Mouse (Mus musculus) heart, postnatal 14 days (tissue): ENCODE results near the gene E330034G19Rik. TPM values are rescaled to one million over a fixed set of nuclear protein-coding genes. Genes with fewer than 3 reads are reported as not detected.
A peak's percentile ranks its signal among the peaks of the same experiment; 100 is the strongest.
"Not testable (repeated sequence)": the region's sequence is repeated elsewhere in the genome, so short reads cannot be mapped to it uniquely, and the experiment has no call there.

Experiments used
- DNase-seq, 2 experiments: peaks; one replicate each; pipeline ENCODE4 v3.0.0; 2021 to 2022
- intact Hi-C: fragments of 180-260 bp; cut with DNase I; formaldehyde crosslinking; loops from one replicate; pipeline ENCODE4 v1.15.1; 2025
- long read RNA-seq, 2 experiments: library from polyadenylated mRNA; stranded (forward); transcript quantifications; one replicate each; pipeline ENCODE4 v2.0.0; 2021
- total RNA-seq, 2 experiments: library from RNA; stranded (reverse); gene quantifications; 2 replicates each; pipeline ENCODE4 v1.2.3; 2021

Gene E330034G19Rik
- total RNA-seq: not detected
- long read RNA-seq, experiment 1: 0 reads
- long read RNA-seq, experiment 2: 0 reads

GRCm38 (mm10) chr14:24292914-24293313 lies at the start of gene E330034G19Rik:
E330034G19Rik (plus strand) TSS chr14:24293214.
- intact Hi-C loops: no loop called here
- no peak for DNase-seq

- intact Hi-C loops: loop anchor here (2.0 kb wide), 1 partner anchor 62 kb away; no protein-coding TSS in a partner anchor
- DNase-seq: peak in 1 of 2 experiments; percentile 25
These were observed 48.5 kb upstream of the E330034G19Rik start for GRCm38 (mm10) chr14:24244330-24245176.

GRCm38 (mm10) chr14:24245177-24246081 lies 47.6 kb upstream of the E330034G19Rik start, which contains the start of gene Dlg5:
Dlg5 (minus strand) TSS chr14:24245920.
- intact Hi-C loops: loop anchor here (2.0 kb wide), 1 partner anchor 63 kb away; no protein-coding TSS in a partner anchor
- peak; percentile 67 to 74 for DNase-seq

GRCm38 (mm10) chr14:24249926-24250325 lies 43.1 kb upstream of the E330034G19Rik start:
- intact Hi-C loops: no loop called here

GRCm38 (mm10) chr14:24251326-24251725 lies 41.7 kb upstream of the E330034G19Rik start:
- no peak for DNase-seq
- intact Hi-C loops: no loop called here

More at GRCm38 (mm10) chr14:24249926-24250325, 43.1 kb upstream of the E330034G19Rik start:
- DNase-seq: no peak

- peak in 1 of 2 experiments; percentile 29 for DNase-seq
These were observed 39.3 kb upstream of the E330034G19Rik start for GRCm38 (mm10) chr14:24253611-24254202.

GRCm38 (mm10) chr14:24255956-24256355 lies 37.1 kb upstream of the E330034G19Rik start:
- DNase-seq: no peak
- intact Hi-C loops: no loop called here

More at GRCm38 (mm10) chr14:24253611-24254202, 39.3 kb upstream of the E330034G19Rik start:
- intact Hi-C loops: no loop called here

GRCm38 (mm10) chr14:24260391-24260790 lies 32.6 kb upstream of the E330034G19Rik start:
- DNase-seq: no peak
- intact Hi-C loops: no loop called here

- DNase-seq: no peak
- intact Hi-C loops: no loop called here
These were observed 30.6 kb upstream of the E330034G19Rik start for GRCm38 (mm10) chr14:24262382-24262781.

GRCm38 (mm10) chr14:24262915-24263314 lies 30.1 kb upstream of the E330034G19Rik start:
- intact Hi-C loops: no loop called here
- no peak for DNase-seq

- no peak for DNase-seq
- intact Hi-C loops: no loop called here
These were observed 23.4 kb upstream of the E330034G19Rik start for GRCm38 (mm10) chr14:24269571-24269970.

- peak in 1 of 2 experiments; percentile 44 for DNase-seq
These were observed 19.4 kb upstream of the E330034G19Rik start for GRCm38 (mm10) chr14:24273575-24273974.

GRCm38 (mm10) chr14:24275534-24275933 lies 17.5 kb upstream of the E330034G19Rik start:
- intact Hi-C loops: loop anchor here (1.0 to 2.0 kb wide), 3 partner anchors 93 to 485 kb away; no protein-coding TSS in a partner anchor

More at GRCm38 (mm10) chr14:24273575-24273974, 19.4 kb upstream of the E330034G19Rik start:
- intact Hi-C loops: no loop called here

GRCm38 (mm10) chr14:24281278-24281677 lies 11.7 kb upstream of the E330034G19Rik start:
- intact Hi-C loops: loop anchor here (10.0 kb wide), 1 partner anchor 696 kb away; no protein-coding TSS in a partner anchor
- DNase-seq: no peak

More at GRCm38 (mm10) chr14:24275534-24275933, 17.5 kb upstream of the E330034G19Rik start:
- DNase-seq: no peak

- DNase-seq: no peak
- intact Hi-C loops: loop anchor here (10.0 kb wide), 1 partner anchor 697 kb away; no protein-coding TSS in a partner anchor
These were observed 10.7 kb upstream of the E330034G19Rik start for GRCm38 (mm10) chr14:24282276-24282675.

GRCm38 (mm10) chr14:24286136-24286535 lies 6.9 kb upstream of the E330034G19Rik start:
- intact Hi-C loops: loop anchor here (10.0 kb wide), 1 partner anchor 701 kb away; no protein-coding TSS in a partner anchor
- no peak for DNase-seq

GRCm38 (mm10) chr14:24290726-24291125 lies 2.3 kb upstream of the E330034G19Rik start:
- intact Hi-C loops: no loop called here
- no peak for DNase-seq

GRCm38 (mm10) chr14:24293631-24294030 lies 617 bp downstream of the E330034G19Rik start:
- intact Hi-C loops: no loop called here
- DNase-seq: no peak

GRCm38 (mm10) chr14:24302126-24302525 lies 9.1 kb downstream of the E330034G19Rik start:
- intact Hi-C loops, DNase-seq: not testable (repeated sequence)

- intact Hi-C loops: no loop called here
- DNase-seq: no peak
These were observed 13.7 kb downstream of the E330034G19Rik start for GRCm38 (mm10) chr14:24306667-24307066.
